Comparison of ENCODE assay signal across 8 mouse cellular contexts in genomic region chr13:119461900-119462595, GRCm38 (mm10). TPM values are rescaled to one million over a fixed set of nuclear protein-coding genes. Genes with fewer than 3 reads are reported as not detected.
DNase-seq lines count a peak whose midpoint lies in the region; ATAC-seq and TF ChIP-seq lines count a peak whose summit lies in the region.

No protein-coding gene starts in this region.

- peak overlapping the region; percentile 81 for H3K27ac ChIP-seq in lung, postnatal 0 days (ENCODE audit: low read length)
- peak overlapping the region; percentile 81 for H3K27ac ChIP-seq in heart, postnatal 0 days (ENCODE audit: low read depth)

- peaks cover 5% of the 10 kb centered on the region; the same call in 1 of the 2 replicates for H3K36me3 ChIP-seq in lung, postnatal 0 days (ENCODE audit: insufficient read depth, low read length)
- H3K36me3 ChIP-seq in heart, postnatal 0 days (replicated peaks; ENCODE audit: control insufficient read depth, insufficient read depth, low read length): peaks cover 27% of the 10 kb centered on the region
- peaks cover 35% of the 10 kb centered on the region for H3K36me3 ChIP-seq in megakaryocyte, embryonic 14.5 days (replicated peaks; ENCODE audit: low read length)

- peak overlapping the region; percentile 77 for H3K9ac ChIP-seq in lung, postnatal 0 days (replicated peaks; ENCODE audit: low read depth)
- H3K9ac ChIP-seq in heart, postnatal 0 days (replicated peaks; ENCODE audit: low read depth, low read length): peak overlapping the region; percentile 61

- peak overlapping the region; percentile 62 for H3K4me2 ChIP-seq in lung, postnatal 0 days (replicated peaks; ENCODE audit: low read depth, low read length)
- H3K4me2 ChIP-seq in heart, postnatal 0 days (ENCODE audit: low read depth, low read length): peak overlapping the region; percentile 74

- no peak for TF ChIP-seq EP300 in lung, postnatal 0 days (IDR thresholded peaks at IDR 0.05)
- no peak for TF ChIP-seq EP300 in heart, postnatal 0 days (IDR thresholded peaks at IDR 0.05; ENCODE audit: low read depth)

- no peaks in the 10 kb centered on the region for H3K9me3 ChIP-seq in lung, postnatal 0 days (ENCODE audit: low read length)
- no peaks in the 10 kb centered on the region for H3K9me3 ChIP-seq in heart, postnatal 0 days (replicated peaks; ENCODE audit: control insufficient read depth, low read length)
- no peaks in the 10 kb centered on the region for H3K9me3 ChIP-seq in megakaryocyte, embryonic 14.5 days

- peak; percentile 27 for DNase-seq in adrenal gland, postnatal 14 days
- no peak for DNase-seq in adrenal gland, postnatal 4 days (ENCODE audit: low spot score in 2 of 2)
- DNase-seq in lung, postnatal 0 days (ENCODE audit: low spot score): peak; percentile 10
- no peak for DNase-seq in lung, postnatal 25 days (ENCODE audit: low spot score)
- DNase-seq in heart, postnatal 0 days (ENCODE audit: low spot score): no peak
- DNase-seq in urinary bladder, adult 2 months (ENCODE audit: low spot score): no peak
- no peak for DNase-seq in left cerebral cortex, adult 9 months (ENCODE audit: low spot score in 2 of 2)

- 4% methylated on average over 10 of the region's 10 CpGs for WGBS in lung, postnatal 0 days
- 2% methylated on average over 10 of the region's 10 CpGs for WGBS in heart, postnatal 0 days

- H3K27me3 ChIP-seq in lung, postnatal 0 days (replicated peaks; ENCODE audit: insufficient read depth, low read length): no peaks in the 10 kb centered on the region
- no peaks in the 10 kb centered on the region for H3K27me3 ChIP-seq in heart, postnatal 0 days (ENCODE audit: control insufficient read depth, insufficient read depth, low read length)
- no peaks in the 10 kb centered on the region for H3K27me3 ChIP-seq in megakaryocyte, embryonic 14.5 days (replicated peaks)

- TF ChIP-seq CTCF in lung, postnatal 0 days (IDR thresholded peaks at IDR 0.05): no peak
- TF ChIP-seq CTCF in heart, postnatal 0 days (IDR thresholded peaks at IDR 0.05; ENCODE audit: low read depth): no peak

- ATAC-seq in lung, postnatal 0 days: peak; percentile 53
- peak; percentile 38 for ATAC-seq in heart, postnatal 0 days (ENCODE audit: insufficient read depth, low read depth)

- H3K4me1 ChIP-seq in lung, postnatal 0 days (ENCODE audit: insufficient read depth, low read depth, low read length): peaks cover 9% of the 10 kb centered on the region; the same call in 1 of the 2 replicates
- peaks cover 16% of the 10 kb centered on the region for H3K4me1 ChIP-seq in heart, postnatal 0 days (ENCODE audit: control insufficient read depth, insufficient read depth)
- peaks cover 20% of the 10 kb centered on the region for H3K4me1 ChIP-seq in megakaryocyte, embryonic 14.5 days

- H3K4me3 ChIP-seq in lung, postnatal 0 days (ENCODE audit: low read depth, low read length): peak overlapping the region; percentile 74
- H3K4me3 ChIP-seq in heart, postnatal 0 days (ENCODE audit: low read depth, low read length): peak overlapping the region; percentile 86
- H3K4me3 ChIP-seq in megakaryocyte, embryonic 14.5 days (replicated peaks): peak overlapping the region; percentile 98

RNA-seq across cellular contexts. Expression of gene 4833420G17Rik, which starts 0.5 kb away (rescaled TPM):
- 18.7 and 22.9 TPM in 2 replicates for total RNA-seq in adrenal gland, postnatal 14 days (2021)
- 10 to 100 TPM; 42.9 to 43.8 TPM for total RNA-seq in adrenal gland, postnatal 4 days (2021)
- polyA plus RNA-seq in lung, postnatal 0 days (2015; fragmentation: Nextera tagmentation; extraction: Ambion mirVana): 42.5 and 45.5 TPM in 2 replicates
- 18.4 and 40.8 TPM in 2 replicates for total RNA-seq in heart, postnatal 0 days (2014; rRNA removed; ENCODE audit: low replicate concordance)
- 26.6 and 28.1 TPM in 2 replicates for polyA plus RNA-seq in heart, postnatal 0 days (2015; fragmentation: Nextera tagmentation; extraction: Ambion mirVana)
- 2.6 and 2.7 TPM in 2 replicates for polyA plus RNA-seq in megakaryocyte, embryonic 14.5 days (2012; ENCODE audit: insufficient read depth, low replicate concordance)
- 55.7 and 64.4 TPM in 2 replicates for polyA plus RNA-seq in urinary bladder, adult 2 months (2012; rRNA removed)

RNA-seq across cellular contexts. Expression of gene Tmem267, which starts 25.8 kb away (rescaled TPM):
- total RNA-seq in adrenal gland, postnatal 14 days (2021): 12.0 and 12.7 TPM in 2 replicates
- total RNA-seq in adrenal gland, postnatal 4 days (2021): 10 to 100 TPM; 12.1 to 13.2 TPM
- 0.98 and 1.5 TPM in 2 replicates for polyA plus RNA-seq in lung, postnatal 0 days (2015; fragmentation: Nextera tagmentation; extraction: Ambion mirVana)
- 7.2 and 18.9 TPM in 2 replicates for total RNA-seq in heart, postnatal 0 days (2014; rRNA removed; ENCODE audit: low replicate concordance)
- polyA plus RNA-seq in heart, postnatal 0 days (2015; fragmentation: Nextera tagmentation; extraction: Ambion mirVana): 1.4 and 1.5 TPM in 2 replicates
- 0.88 TPM in 1 of 2 replicates, not detected in the other for polyA plus RNA-seq in megakaryocyte, embryonic 14.5 days (2012; ENCODE audit: insufficient read depth, low replicate concordance)
- polyA plus RNA-seq in urinary bladder, adult 2 months (2012; rRNA removed): 4.1 and 5.0 TPM in 2 replicates

RNA-seq across cellular contexts. Expression of gene 3110070M22Rik, which starts 26.1 kb away (rescaled TPM):
- total RNA-seq in adrenal gland, postnatal 14 days (2021): 1.2 and 1.4 TPM in 2 replicates
- total RNA-seq in adrenal gland, postnatal 4 days (2021): 1 to 10 TPM; 1.7 to 2.0 TPM
- 0.79 and 1.2 TPM in 2 replicates for polyA plus RNA-seq in lung, postnatal 0 days (2015; fragmentation: Nextera tagmentation; extraction: Ambion mirVana)
- total RNA-seq in heart, postnatal 0 days (2014; rRNA removed; ENCODE audit: low replicate concordance): 0.12 and 7.1 TPM in 2 replicates
- polyA plus RNA-seq in heart, postnatal 0 days (2015; fragmentation: Nextera tagmentation; extraction: Ambion mirVana): 1.4 and 1.7 TPM in 2 replicates
- 1.8 TPM in 1 of 2 replicates, not detected in the other for polyA plus RNA-seq in megakaryocyte, embryonic 14.5 days (2012; ENCODE audit: insufficient read depth, low replicate concordance)
- polyA plus RNA-seq in urinary bladder, adult 2 months (2012; rRNA removed): 1.2 and 1.6 TPM in 2 replicates

RNA-seq across cellular contexts. Expression of gene Paip1, which starts 33.6 kb away (rescaled TPM):
- total RNA-seq in adrenal gland, postnatal 14 days (2021): 106 and 119 TPM in 2 replicates
- total RNA-seq in adrenal gland, postnatal 4 days (2021): 100 to 1,000 TPM; 149 to 151 TPM
- polyA plus RNA-seq in lung, postnatal 0 days (2015; fragmentation: Nextera tagmentation; extraction: Ambion mirVana): 63.1 and 63.4 TPM in 2 replicates
- total RNA-seq in heart, postnatal 0 days (2014; rRNA removed; ENCODE audit: low replicate concordance): 102 and 204 TPM in 2 replicates
- polyA plus RNA-seq in heart, postnatal 0 days (2015; fragmentation: Nextera tagmentation; extraction: Ambion mirVana): 31.2 and 32.4 TPM in 2 replicates
- 10.0 and 21.2 TPM in 2 replicates for polyA plus RNA-seq in megakaryocyte, embryonic 14.5 days (2012; ENCODE audit: insufficient read depth, low replicate concordance)
- polyA plus RNA-seq in urinary bladder, adult 2 months (2012; rRNA removed): 43.5 and 48.6 TPM in 2 replicates

Comparison
In these comparisons a context has a peak if more than half of its experiments do, and no peak if none do; other contexts are left out.
1. DNase-seq: peak in adrenal gland, postnatal 14 days (single experiment) and lung, postnatal 0 days (single experiment); none in adrenal gland, postnatal 4 days (0 of 2), lung, postnatal 25 days (single experiment), heart, postnatal 0 days (single experiment), urinary bladder, adult 2 months (single experiment) and left cerebral cortex, adult 9 months (0 of 2).
2. Peak in every context shown above with its lines, with median percentiles within 50 percentile points of each other: H3K4me3 ChIP-seq.